Mouse (Mus musculus): Measurements from ENCODE around the gene Ptges. TPM values are rescaled to one million over a fixed set of nuclear protein-coding genes. Genes with fewer than 3 reads are reported as not detected.

Ptges gene
- total RNA-seq, 2 experiments from 2014 or later = 23.9 to 63.5 TPM

GRCm38 (mm10) chr2:30852771-30853313, 76.8 kb downstream of the Ptges start:
- no peak for DNase-seq (ENCODE audit: low spot score in 2 of 2)

GRCm38 (mm10) chr2:30850581-30850980, 79.1 kb downstream of the Ptges start:
- DNase-seq (ENCODE audit: low spot score in 2 of 2) = no peak

GRCm38 (mm10) chr2:30848184-30848583, 81.5 kb downstream of the Ptges start:
- DNase-seq (ENCODE audit: low spot score in 2 of 2) = no peak

GRCm38 (mm10) chr2:30846723-30847122, 82.9 kb downstream of the Ptges start:
- DNase-seq (ENCODE audit: low spot score in 2 of 2) = no peak

GRCm38 (mm10) chr2:30846236-30846635, 83.4 kb downstream of the Ptges start:
- DNase-seq (ENCODE audit: low spot score in 2 of 2) = no peak

GRCm38 (mm10) chr2:30845152-30846070, 84.3 kb downstream of the Ptges start:
- no peak for DNase-seq (ENCODE audit: low spot score in 2 of 2)

- no peak for DNase-seq (ENCODE audit: low spot score in 2 of 2)
Observed at GRCm38 (mm10) chr2:30842615-30843014, 87.0 kb downstream of the Ptges start.

Other genes starting within 250 kb of the Ptges start
- 1 to 10 TPM; 2.1 to 2.8 TPM for gene 1700001O22Rik, start 126.2 kb downstream of the Ptges start, total RNA-seq (2021)
- gene Ntmt1, start 122.0 kb downstream of the Ptges start, total RNA-seq (2021) = 10 to 100 TPM; 35.2 to 42.8 TPM
- gene Asb6, start 99.5 kb downstream of the Ptges start, total RNA-seq (2021) = 10 to 100 TPM; 27.1 to 33.8 TPM
- gene Prrx2, start 94.9 kb downstream of the Ptges start, total RNA-seq (2021) = 1 to 10 TPM in 1 of 2 experiments, under 1 TPM in 1; 0.33 to 1.8 TPM
- gene Tor1b, start 23.1 kb upstream of the Ptges start, total RNA-seq (2021) = 10 to 100 TPM; 44.9 to 56.5 TPM
- gene Tor1a, start 38.1 kb upstream of the Ptges start, total RNA-seq (2021) = 10 to 100 TPM; 31.4 to 32.0 TPM
- 10 to 100 TPM; 41.5 to 49.6 TPM for gene BC005624, start 52.3 kb upstream of the Ptges start, total RNA-seq (2021)
- 10 to 100 TPM; 23.7 to 29.7 TPM for gene Usp20, start 52.4 kb upstream of the Ptges start, total RNA-seq (2021)
- gene Fnbp1, start 212.1 kb upstream of the Ptges start, total RNA-seq (2021) = 10 to 100 TPM; 54.8 to 63.6 TPM
- 10 to 100 TPM; 52.7 to 60.2 TPM for gene Gpr107, start 222.5 kb upstream of the Ptges start, total RNA-seq (2021)